Mouse (Mus musculus) spleen, adult 2 months (tissue): ENCODE data around the gene Intu.

Experiments
- CTCF ChIP-seq: fragments of 200-500 bp; IDR thresholded peaks from 2 replicates; pipeline ENCODE4 v1.5.1; 2011; ENCODE audit warnings: mild to moderate bottlenecking, inconsistent platforms; ENCODE audit not compliant: insufficient read depth, insufficient read length, insufficient replicate concordance; ENCODE audit errors: extremely low read depth
- POLR2A ChIP-seq: fragments of 200-500 bp; IDR thresholded peaks from 2 replicates; pipeline ENCODE4 v1.6.1; 2011; ENCODE audit warnings: low read depth, low read length, inconsistent platforms

GRCm38 (mm10) chr3:40744024-40744835, 213.1 kb downstream of the Intu start, which contains the start of gene Hspa4l:
- no peak for TF ChIP-seq CTCF
- TF ChIP-seq POLR2A: no peak
